Mouse (Mus musculus) hindbrain, embryonic 10.5 days (tissue): ENCODE measurements around the gene Pbx2. TPM values are rescaled to one million over a fixed set of nuclear protein-coding genes. Genes with fewer than 3 reads are reported as not detected.

Source experiments
- DNase-seq: peaks from one replicate; pipeline ENCODE4 v3.0.0-alpha.2; 2017; ENCODE audit warnings: low spot score
- H3K27ac ChIP-seq: fragments of 300-500 bp; sonication (generic); 2 replicates; pipeline ENCODE4 v1.5.1; 2016; ENCODE audit warnings: mild to moderate bottlenecking, moderate library complexity
- H3K27me3 ChIP-seq: fragments of 300-500 bp; sonication (generic); 2 replicates; pipeline ENCODE4 v1.6.1; 2016; ENCODE audit warnings: mild to moderate bottlenecking; ENCODE audit not compliant: poor library complexity, insufficient read depth, severe bottlenecking
- H3K36me3 ChIP-seq: fragments of 300-500 bp; sonication (generic); 2 replicates; pipeline ENCODE4 v1.6.1; 2016; ENCODE audit warnings: mild to moderate bottlenecking, moderate library complexity
- H3K4me1 ChIP-seq: fragments of 300-500 bp; sonication (generic); replicated peaks from 2 replicates; pipeline ENCODE4 v1.6.1; 2016; ENCODE audit warnings: mild to moderate bottlenecking
- H3K4me3 ChIP-seq: fragments of 300-500 bp; sonication (generic); 2 replicates; pipeline ENCODE4 v1.5.1; 2016; ENCODE audit warnings: mild to moderate bottlenecking, moderate library complexity
- H3K9me3 ChIP-seq: fragments of 300-500 bp; sonication (generic); 2 replicates; pipeline ENCODE4 v1.6.1; 2016; ENCODE audit warnings: mild to moderate bottlenecking, moderate library complexity
- WGBS: fragments of 180-500 bp; shearing (Covaris S2); methylation state at CpG from one replicate; pipeline ENCODE4 v1.1.7; 2016; 5-methylcytosine and 5-hydroxymethylcytosine counted together
- polyA plus RNA-seq: library from polyadenylated mRNA; unstranded; fragments of >200 nt; fragmentation: Nextera tagmentation; extraction: Ambion mirVana; gene quantifications from 2 replicates; pipeline ENCODE4 v1.2.1, GENCODE M21; 2016

The Pbx2 gene
- polyA plus RNA-seq, 1 experiment from 2014 or later: 17.7 TPM

DNA sequence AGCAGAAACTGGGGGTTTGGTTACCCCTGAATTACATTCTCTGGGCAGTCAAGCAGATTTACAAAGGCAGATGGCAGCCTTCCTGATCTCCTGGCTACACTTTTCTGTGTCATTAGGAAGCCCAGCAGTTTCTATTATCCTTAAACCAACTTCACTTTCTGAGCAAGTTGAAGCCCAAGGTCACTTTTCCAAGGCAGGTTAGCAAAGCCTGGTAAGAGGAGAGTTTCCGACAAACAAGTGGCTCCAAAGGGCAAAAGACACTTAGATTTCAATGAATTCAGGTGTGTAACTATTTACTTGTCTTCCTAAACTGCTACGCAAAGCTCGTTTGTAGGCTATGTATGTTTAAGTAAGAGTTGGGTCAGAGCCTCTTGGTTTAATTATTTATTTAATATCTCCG, 52.3 kb downstream of the Pbx2 start:
- peaks cover 54% of the 10 kb centered on the region for H3K4me1 ChIP-seq
- DNase-seq: no peak
- no peak overlapping the region for H3K4me3 ChIP-seq
- 95% methylated on average over 4 of the region's 4 CpGs for WGBS
- H3K27ac ChIP-seq: no peak overlapping the region
- peaks cover 10% of the 10 kb centered on the region for H3K36me3 ChIP-seq
- no peaks in the 10 kb centered on the region for H3K9me3 ChIP-seq
- H3K27me3 ChIP-seq: no peaks in the 10 kb centered on the region

GRCm38 (mm10) chr17:34643944-34644343, 52.9 kb downstream of the Pbx2 start:
- Histone ChIP-seq H3K4me1 (peaks cover 59% of the 10 kb centered on the region), H3K9me3 (no peaks in the 10 kb centered on the region), H3K27me3 (no peaks in the 10 kb centered on the region), H3K4me3 (peak overlapping the region; percentile 70), H3K36me3 (peaks cover 15% of the 10 kb centered on the region), H3K27ac (peak overlapping the region; percentile 87)
- WGBS: 83% methylated on average over 10 of the region's 10 CpGs
- DNase-seq: no peak

DNA sequence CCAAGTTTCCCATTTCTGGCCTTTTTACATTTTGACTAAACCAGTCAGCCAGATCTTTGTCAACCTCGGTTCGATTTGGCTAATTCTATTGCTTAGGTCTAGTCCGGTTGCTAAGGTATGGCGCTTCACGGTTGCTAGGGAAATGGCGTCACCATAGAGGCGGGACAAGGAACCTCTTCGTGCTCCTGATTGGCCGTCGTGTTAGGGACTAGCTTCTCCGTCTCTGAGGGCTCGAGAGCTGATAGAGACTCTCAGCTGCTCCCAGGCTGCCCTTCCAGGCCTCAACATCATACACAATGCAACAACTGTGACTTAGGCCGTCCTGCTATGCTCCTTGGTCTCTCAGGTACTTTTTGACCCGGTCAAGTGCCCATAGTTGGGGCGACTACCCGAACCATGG, 53.5 kb downstream of the Pbx2 start, which contains the start of gene Fkbpl:
Gene Fkbpl (plus strand): TSS at position 157 of the 400 bp plus-strand sequence.
- 1% methylated on average over 16 of the region's 16 CpGs for WGBS
- Histone ChIP-seq H3K9me3 (no peaks in the 10 kb centered on the region), H3K27me3 (no peaks in the 10 kb centered on the region), H3K36me3 (peaks cover 22% of the 10 kb centered on the region), H3K4me1 (peaks cover 61% of the 10 kb centered on the region), H3K27ac (peak within 1 kb of the TSS; percentile 87), H3K4me3 (peak within 1 kb of the TSS; percentile 70)
- DNase-seq: peak; percentile 94

- Histone ChIP-seq H3K27ac (peak overlapping the region; percentile 87), H3K4me3 (peak overlapping the region; percentile 70), H3K27me3 (no peaks in the 10 kb centered on the region), H3K36me3 (peaks cover 29% of the 10 kb centered on the region), H3K9me3 (no peaks in the 10 kb centered on the region), H3K4me1 (peaks cover 54% of the 10 kb centered on the region)
- WGBS: 44% methylated on average over 10 of the region's 10 CpGs
- DNase-seq: no peak
Measured at GRCm38 (mm10) chr17:34645256-34645829, 54.3 kb downstream of the Pbx2 start.

DNA sequence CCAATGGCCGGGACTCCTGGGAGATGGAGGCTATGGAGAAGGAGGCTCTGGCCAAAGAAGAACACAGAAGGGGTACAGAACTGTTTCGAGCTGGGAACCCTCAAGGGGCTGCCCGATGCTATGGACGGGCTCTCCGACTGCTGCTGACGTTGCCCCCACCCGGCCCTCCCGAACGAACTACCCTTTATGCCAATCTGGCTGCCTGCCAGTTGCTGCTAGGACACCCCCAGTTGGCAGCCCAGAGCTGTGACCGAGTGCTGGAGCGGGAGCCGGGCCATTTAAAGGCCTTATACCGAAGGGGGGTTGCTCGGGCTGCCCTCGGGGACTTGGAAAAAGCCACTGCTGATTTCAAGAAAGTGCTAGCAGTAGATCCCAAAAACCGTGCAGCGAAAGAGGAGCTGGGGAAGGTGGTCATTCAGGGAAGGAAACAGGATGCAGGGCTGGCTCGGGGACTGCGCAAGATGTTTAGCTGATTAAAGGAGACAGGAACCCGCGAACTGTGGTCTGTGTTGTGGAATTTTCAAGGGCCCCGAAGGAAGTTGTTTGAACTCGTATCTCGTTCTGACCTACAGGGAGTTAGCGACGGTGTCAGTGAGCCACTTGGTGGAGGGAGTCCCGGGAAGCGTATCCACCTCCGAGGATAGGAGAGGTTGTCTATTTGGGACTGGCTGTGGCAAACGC, 54.9 kb downstream of the Pbx2 start:
- H3K4me3 ChIP-seq: peak overlapping the region; percentile 98
- WGBS: 94% methylated on average over 30 of the region's 30 CpGs
- no peak overlapping the region for H3K27ac ChIP-seq

More for the DNA sequence above, 54.9 kb downstream of the Pbx2 start:
- no peaks in the 10 kb centered on the region for H3K27me3 ChIP-seq
- peaks cover 48% of the 10 kb centered on the region for H3K4me1 ChIP-seq
- no peaks in the 10 kb centered on the region for H3K9me3 ChIP-seq
- H3K36me3 ChIP-seq: peaks cover 36% of the 10 kb centered on the region
- DNase-seq: no peak

Other genes with a start within 250 kb of the Pbx2 start
- not detected in 2 replicates for gene Btnl2, start 236.4 kb upstream of the Pbx2 start, polyA plus RNA-seq
- not detected in 2 replicates for gene Btnl1, start 214.1 kb upstream of the Pbx2 start, polyA plus RNA-seq
- 1.4 and 2.0 TPM in 2 replicates for gene BC051142, start 192.4 kb upstream of the Pbx2 start, polyA plus RNA-seq
- gene Btnl4, start 113.9 kb upstream of the Pbx2 start, polyA plus RNA-seq: not detected in 2 replicates
- not detected in 2 replicates for gene Btnl6, start 73.9 kb upstream of the Pbx2 start, polyA plus RNA-seq
- 9.1 and 12.5 TPM in 2 replicates for gene Notch4, start 27.0 kb upstream of the Pbx2 start, polyA plus RNA-seq
- 8.1 and 8.4 TPM in 2 replicates for gene Gpsm3, start 1.5 kb upstream of the Pbx2 start, polyA plus RNA-seq
- gene Ager, start 6.6 kb downstream of the Pbx2 start, polyA plus RNA-seq: 2.0 and 2.7 TPM in 2 replicates
- 202 and 223 TPM in 2 replicates for gene Rnf5, start 12.4 kb downstream of the Pbx2 start, polyA plus RNA-seq
- 68.1 and 104 TPM in 2 replicates for gene Agpat1, start 13.0 kb downstream of the Pbx2 start, polyA plus RNA-seq
- gene Egfl8, start 24.7 kb downstream of the Pbx2 start, polyA plus RNA-seq: 6.0 and 6.1 TPM in 2 replicates
- gene Ppt2, start 37.2 kb downstream of the Pbx2 start, polyA plus RNA-seq: 22.7 and 28.7 TPM in 2 replicates
- 0.58 and 1.4 TPM in 2 replicates for gene Prrt1, start 38.3 kb downstream of the Pbx2 start, polyA plus RNA-seq
- gene Fkbpl, start 53.5 kb downstream of the Pbx2 start, polyA plus RNA-seq: 19.4 and 19.6 TPM in 2 replicates
- gene Atf6b, start 55.9 kb downstream of the Pbx2 start, polyA plus RNA-seq: 111 and 118 TPM in 2 replicates
- 0.01 and 0.02 TPM in 2 replicates for gene Tnxb, start 79.3 kb downstream of the Pbx2 start, polyA plus RNA-seq
- not detected in 2 replicates for gene C4b, start 152.6 kb downstream of the Pbx2 start, polyA plus RNA-seq
- not detected in 2 replicates for gene Cyp21a1, start 213.3 kb downstream of the Pbx2 start, polyA plus RNA-seq
- gene Stk19, start 245.7 kb downstream of the Pbx2 start, polyA plus RNA-seq: 29.0 and 34.4 TPM in 2 replicates
- 83.2 and 83.7 TPM in 2 replicates for gene Dxo, start 245.8 kb downstream of the Pbx2 start, polyA plus RNA-seq